Mouse (Mus musculus) 3T3-L1 (cell line): ENCODE results near the gene Inpp4b.
"Not testable (repeated sequence)": the region's sequence is repeated elsewhere in the genome, so short reads cannot be mapped to it uniquely, and the experiment has no call there.

Source experiments
- DNase-seq: peaks from one replicate; pipeline ENCODE4 v3.0.0-alpha.2; 2015; ENCODE audit warnings: low read depth, low spot score

The Inpp4b gene

DNA sequence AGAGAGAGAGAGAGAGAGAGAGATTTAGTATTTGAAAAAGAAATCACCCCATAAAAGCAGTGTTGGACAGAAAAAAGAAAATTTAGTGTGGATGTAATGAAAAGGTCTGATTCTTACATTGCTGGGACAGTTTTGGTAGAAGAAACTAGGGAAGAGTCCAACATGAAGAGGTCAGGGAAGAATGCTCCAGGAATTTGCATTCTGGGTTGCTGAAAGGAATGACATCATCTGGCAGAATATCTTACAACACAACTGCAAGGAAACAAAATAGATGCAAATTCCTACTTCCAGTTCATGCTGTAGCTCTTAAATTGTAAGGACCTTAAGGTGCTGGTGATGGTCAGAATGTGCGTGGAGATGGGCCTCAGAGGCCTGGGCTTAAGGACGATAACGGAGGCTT is 650.6 kb downstream of the Inpp4b start:
- no peak for DNase-seq

DNA sequence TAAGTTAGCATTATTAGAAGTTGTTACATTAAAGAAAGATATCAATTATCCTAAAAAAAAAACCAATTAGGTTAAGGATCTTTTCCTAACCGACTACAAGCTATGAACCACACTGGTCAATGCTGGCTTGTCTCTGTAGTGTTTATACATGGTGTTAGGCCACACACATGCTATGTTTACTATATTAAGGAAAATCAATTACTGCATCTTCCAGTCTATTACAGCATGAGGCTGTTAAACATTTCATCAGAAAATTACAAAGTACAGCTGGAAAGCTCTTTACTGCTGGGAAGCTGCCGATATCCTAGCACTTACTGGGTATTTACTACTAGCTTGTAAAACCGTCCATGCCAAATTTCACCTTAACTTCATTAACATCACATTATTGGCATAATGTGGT is 653.9 kb downstream of the Inpp4b start:
- no peak for DNase-seq

DNA sequence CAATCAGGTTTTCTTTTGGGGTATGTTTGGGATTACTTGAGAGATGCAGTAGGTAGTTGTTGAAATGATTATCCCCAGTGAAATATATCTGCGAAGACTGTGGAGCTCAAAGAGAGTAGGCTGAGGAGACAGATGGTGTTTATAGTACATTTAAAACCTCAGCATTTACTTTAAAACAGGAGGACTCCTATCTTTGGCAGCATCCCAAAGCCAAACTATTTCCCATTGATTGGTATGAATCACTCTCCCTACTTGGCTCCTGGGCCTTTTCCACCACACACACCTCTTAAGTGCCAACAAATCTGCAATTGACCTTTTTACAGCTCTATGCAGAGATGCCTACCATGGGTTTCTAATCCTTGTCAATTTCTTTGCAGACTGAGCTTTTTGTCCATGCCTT is 654.5 kb downstream of the Inpp4b start:
- peak; percentile 56 for DNase-seq

DNA sequence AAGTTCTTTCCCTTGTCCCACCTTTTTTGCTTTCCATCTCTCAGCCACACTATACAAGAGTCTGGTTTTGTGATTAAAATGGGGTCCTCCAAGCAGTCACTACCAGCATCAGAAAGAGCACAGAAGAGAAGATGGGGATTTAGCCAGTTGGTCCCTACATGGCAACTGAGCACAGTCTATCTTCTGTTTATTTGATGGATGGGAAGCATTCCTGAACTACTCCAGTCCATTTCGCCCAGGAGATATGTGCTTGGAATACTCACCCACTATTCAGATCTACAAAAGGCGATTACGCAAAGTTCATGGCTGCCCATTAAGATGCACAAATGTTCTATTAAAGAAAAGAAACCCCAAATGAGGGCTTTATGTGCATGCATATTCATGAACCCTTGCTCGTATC is 661.8 kb downstream of the Inpp4b start:
- DNase-seq: no peak

DNA sequence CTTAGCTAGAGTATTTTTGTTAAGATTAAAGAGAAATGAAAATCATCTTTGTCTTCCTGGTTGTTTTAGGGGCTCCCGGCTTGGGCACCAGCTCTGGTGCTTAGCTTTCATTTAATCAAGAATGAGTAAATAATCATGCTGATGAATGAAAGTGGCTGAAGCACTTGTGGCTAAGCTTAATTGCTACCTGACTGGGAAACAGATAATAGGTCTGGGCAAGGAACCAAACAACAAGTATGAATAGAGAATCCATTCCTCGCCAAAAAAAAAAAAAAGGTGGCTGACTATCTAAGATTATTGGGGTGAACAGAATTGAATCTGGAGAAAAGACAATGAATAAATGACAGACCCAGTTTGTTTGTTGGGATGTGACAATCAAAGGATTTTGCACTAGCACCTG is 663.1 kb downstream of the Inpp4b start:
- DNase-seq: no peak

DNA sequence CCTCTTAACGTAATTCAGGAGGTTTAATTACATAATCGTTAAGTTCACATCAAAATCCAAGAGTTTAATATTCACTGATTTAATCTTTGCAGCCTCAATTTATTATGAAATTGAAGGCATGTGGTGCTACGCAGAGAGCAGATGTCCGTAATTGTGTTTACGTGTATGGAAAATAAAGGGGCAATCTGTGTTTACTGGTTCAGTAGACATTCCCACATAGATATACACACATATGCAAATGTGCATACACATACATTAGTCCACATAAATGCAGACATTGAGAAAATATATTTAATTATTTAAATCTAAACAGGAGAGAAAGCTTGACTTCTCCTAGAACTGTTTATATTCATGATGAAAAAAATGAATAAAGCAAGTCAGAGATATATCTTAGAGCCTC is 675.4 kb downstream of the Inpp4b start:
- no peak for DNase-seq

DNA sequence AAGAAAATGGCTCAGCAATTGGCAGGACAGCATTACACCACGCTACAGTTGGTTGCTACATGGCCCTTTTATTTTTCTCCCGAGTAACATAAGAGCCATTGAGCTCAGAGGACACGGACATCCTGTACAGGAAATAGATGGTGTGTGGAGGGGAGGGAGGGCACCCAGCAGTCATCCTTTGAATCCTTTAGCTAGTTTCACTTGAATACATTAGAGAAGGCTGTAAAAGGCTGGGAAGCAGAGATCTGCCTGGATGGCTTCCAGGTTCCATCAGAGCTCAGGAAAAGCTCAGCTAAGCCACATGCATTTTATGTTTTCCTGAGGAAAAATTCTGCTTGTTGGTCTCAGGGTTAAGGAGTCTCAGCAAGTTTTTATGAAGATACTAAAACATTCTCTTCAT is 685.0 kb downstream of the Inpp4b start:
- DNase-seq: no peak

DNA sequence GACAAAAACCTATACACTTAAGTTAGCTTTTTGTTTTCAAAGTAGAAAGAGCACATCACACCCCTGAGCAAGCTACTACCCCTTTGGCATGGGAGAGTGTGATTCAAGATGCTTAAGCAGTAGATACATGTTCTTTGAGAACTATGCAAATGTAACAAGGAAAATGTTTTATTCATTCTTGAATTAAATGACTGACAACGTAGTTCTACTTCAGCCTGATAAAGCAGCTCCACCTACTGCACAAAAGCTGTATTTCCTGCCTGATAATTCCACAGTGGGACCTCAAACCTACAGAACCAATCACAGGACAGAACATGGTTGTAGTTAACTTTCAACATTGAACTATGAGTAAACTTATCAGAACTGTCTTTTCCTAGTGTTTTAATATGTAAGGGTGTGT is 686.5 kb downstream of the Inpp4b start:
- peak; percentile 72 for DNase-seq

DNA sequence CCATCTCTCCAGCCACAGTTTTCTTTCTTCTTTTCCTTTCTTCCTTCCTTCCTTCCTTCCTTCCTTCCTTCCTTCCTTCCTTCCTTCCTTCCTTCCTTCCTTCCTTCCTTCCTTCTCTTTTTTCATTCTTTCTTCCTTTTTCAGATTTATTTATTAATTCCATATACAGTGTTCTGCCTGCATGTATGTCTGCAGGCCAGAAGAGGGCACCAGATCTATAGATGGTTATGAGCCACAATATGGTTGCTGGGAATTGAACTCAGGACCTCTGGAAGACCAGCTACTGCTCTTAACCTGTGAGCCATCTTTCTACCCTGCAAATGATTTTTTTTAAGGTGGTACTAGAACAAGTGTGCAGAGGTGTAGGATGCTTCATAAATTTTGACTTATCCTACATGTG is 689.7 kb downstream of the Inpp4b start:
- peak; percentile 39 for DNase-seq

DNA sequence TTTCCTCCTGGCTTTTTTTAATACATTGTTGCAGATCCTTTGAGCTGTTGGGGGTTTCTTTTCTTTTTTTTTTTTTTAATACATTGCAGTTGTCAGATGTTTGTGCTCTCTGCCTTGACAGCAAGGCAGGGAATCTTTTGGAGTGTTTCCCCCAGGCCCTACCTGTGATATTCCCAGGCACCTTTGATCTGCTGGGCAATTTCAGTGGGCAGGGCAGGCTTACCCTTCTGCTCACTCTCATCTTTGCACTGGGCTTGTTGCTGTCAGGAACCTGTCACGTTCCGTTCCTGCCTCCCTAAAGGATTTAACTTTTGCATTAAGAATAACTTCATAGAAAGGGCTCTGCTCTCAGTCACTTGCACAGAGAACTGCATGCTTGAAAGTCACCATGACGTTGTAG is 711.7 kb downstream of the Inpp4b start:
- no peak for DNase-seq

DNA sequence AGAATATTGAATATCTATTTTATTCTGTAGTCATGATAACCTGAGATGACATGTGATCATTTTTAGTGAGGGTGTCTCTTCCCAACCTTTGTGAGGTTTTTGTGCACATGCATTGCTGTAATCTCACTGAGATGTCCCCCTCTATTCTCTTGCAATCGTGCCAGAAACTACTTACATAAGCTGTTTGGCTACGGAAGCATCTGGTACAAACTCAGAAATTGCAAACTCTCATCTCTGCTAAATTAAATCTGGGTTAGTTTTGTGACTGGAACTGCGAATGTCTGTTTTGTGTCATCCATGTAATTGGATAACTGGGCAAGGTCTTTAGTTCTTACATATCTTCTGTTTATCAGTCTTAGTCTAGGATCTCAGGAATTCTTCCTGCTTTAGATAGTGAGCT is 725.3 kb downstream of the Inpp4b start:
- no peak for DNase-seq

DNA sequence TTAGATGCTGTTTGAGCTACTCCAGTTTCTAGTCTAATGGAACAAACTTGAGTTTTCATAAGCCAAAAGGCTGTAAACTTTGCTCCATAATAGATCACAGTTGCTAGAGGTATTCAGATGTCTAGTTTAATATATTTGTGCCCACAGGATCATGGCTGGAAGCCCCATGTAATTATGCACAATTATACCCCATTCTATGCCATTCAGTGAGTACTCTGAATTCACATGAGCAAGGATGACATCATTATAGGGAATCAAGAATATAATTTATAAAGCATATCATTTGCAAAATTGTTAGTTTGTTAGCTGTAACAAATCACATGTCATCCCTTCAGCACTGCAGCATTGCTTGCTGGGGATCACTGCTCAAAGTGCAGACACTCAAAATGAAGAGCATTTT is 736.9 kb downstream of the Inpp4b start:
- DNase-seq: no peak

DNA sequence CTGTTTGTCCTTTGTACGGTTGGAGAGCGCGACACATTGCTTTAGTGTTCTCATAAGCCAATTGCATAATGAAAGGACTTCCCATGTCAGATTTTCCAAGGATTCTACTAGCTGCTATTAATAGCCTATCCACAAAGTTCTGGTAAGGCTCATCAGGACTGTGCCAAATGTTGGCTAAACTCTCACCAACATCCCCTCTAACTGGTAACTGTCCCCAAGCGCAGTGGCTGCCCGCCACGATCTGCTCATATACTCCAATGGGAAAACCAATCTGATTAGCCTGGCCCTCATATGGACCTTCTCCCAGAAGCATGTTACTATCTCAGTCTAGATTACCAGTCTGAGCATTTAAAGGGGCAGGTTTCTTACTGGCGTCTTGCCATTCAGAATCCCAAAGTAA is 744.3 kb downstream of the Inpp4b start:
- not testable (repeated sequence) for DNase-seq

DNA sequence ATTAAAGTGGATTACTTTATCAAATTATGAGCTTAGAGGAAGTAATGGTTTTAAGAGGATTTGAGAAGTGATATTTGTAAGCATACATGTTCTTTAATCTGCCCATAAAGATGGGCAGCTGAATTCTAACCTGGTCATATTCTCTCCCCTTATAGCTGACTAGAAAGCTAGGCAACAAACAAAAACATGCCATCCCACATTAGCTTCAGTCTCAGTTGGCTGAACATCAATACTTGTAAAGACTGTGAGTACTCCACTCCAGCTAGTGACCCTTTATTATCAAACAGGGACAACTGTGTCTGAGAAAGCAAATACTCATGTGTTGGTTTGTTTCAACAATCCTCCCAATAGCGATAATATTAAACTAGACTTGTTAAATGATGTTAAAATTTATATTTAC is 748.5 kb downstream of the Inpp4b start:
- DNase-seq: no peak

DNA sequence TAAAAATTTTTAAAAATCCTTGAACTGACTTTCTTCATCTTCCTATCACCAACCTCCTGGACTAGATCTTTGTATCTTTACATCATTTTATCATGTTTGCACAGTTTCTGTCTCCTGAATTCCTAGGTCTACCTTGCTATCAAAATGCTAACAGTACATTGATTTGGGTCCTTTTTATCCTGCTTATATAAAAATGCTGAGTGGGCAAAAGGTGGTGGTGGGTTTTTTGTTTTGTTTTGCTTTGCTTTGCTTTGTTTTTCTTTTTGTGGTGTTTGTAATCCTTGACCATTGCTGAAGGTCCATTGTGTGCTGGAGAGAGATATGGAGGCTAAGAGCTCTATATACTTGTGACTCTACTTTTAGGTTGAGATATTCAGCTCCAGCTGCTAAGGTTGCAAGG is 750.9 kb downstream of the Inpp4b start:
- no peak for DNase-seq

DNA sequence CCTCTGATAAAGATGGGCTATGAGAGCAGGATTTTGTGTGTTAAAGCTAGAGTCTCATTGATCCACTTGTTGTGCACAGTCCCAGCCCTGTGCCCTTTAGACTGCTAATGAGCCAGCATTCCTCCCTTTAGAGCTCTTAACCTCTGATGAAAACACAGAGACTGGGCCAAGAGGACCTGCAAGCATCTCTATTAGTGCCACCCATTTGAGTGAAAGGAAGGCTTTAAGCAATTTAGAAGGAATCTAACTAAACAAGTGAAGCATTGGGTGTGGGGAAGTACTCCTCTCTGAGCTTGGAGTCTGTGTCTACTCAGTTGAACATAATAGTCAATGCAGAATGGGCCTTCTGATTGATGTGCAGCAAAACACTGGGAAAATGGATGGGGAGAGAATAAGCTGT is 762.2 kb downstream of the Inpp4b start:
- no peak for DNase-seq

DNA sequence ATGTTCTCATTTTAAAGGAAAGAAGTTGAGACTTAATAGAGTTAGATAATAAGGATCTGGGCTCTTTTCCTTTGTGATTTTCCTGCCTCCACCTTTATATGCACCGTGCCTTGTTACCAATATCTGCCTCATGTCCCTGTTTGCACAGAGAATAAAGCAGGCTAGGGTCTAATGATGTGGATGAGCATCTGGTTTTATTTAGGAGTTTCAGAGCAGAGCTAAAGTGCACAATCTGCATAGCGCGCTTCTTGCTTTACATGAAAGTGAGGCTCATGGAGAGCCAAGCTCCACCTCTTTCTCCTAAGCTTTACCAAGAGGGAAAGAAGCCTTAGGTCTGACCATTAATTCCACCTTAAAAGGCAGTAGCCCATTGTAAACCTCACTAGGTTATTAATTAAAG is 763.8 kb downstream of the Inpp4b start:
- no peak for DNase-seq

DNA sequence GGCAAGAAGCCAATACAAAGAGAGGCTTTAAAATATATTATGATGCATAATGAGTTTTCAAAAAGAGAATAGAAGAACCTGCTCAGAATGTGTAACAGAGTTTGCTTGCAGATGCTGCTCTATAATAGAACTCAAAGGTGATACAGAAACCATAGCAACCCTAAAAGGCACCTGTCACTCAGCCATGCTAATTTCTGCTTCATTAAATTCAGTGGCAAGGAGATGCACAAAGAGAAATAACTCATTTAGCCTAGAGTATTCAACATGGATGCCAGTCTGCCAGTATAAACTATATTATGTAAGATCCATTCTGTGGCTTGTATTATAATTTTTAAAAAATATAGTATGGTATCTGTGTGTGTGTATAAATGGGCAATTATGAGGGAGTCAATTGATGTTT is 807.9 kb downstream of the Inpp4b start:
- DNase-seq: no peak

DNA sequence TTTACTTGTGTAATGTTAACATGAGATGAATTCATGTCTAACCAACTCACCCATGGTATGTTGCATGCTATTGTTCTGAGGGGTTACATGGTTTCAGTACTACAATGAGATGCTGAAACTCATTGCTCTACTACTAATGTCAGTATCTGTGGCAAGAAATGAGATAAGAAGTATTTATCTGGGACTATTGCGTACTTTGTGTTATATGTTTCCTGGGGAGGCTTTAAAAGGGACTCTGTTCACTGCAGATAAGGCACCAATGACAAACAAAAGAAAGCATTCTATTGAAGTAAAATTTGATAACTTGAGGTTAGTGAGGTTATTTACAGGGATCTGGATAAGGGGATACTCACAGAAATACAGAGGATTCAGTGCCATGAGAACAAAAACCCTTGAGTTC is 815.6 kb downstream of the Inpp4b start:
- no peak for DNase-seq
